Mouse (Mus musculus) CH12.LX (cell line): ENCODE measurements around the gene Tspan32. TPM values are rescaled to one million over a fixed set of nuclear protein-coding genes. Genes with fewer than 3 reads are reported as not detected.
A peak's percentile ranks its signal among the peaks of the same experiment; 100 is the strongest.

ENCODE experiments used
- DNase-seq: peaks from one replicate; pipeline ENCODE4 v3.0.0-alpha.2; 2013; ENCODE audit errors: extremely low read depth
- H3K27ac ChIP-seq: 2 replicates; pipeline ENCODE4 v1.5.1; 2012; ENCODE audit warnings: low read depth, mild to moderate bottlenecking, control low read depth, moderate library complexity; ENCODE audit not compliant: insufficient read depth
- H3K27me3 ChIP-seq: replicated peaks from 2 replicates; pipeline ENCODE3; 2012; ENCODE audit warnings: inconsistent platforms
- H3K36me3 ChIP-seq, 2 experiments: replicated peaks in 1 of 2; 2 replicates each; pipeline versions ENCODE3 to v1.6.1; 2012; ENCODE audit warnings: inconsistent platforms in 1 of 2, low read length in 1 of 2, mild to moderate bottlenecking in 1 of 2, mixed read lengths in 1 of 2, moderate library complexity in 1 of 2; ENCODE audit not compliant: control insufficient read depth in 1 of 2, insufficient read depth in 1 of 2
- H3K4me1 ChIP-seq, 2 experiments: 2 replicates each; pipeline ENCODE4 v1.6.1; 2012; ENCODE audit warnings: inconsistent platforms in 1 of 2, moderate library complexity in 1 of 2; ENCODE audit not compliant: insufficient read depth in 2 of 2, control insufficient read depth in 1 of 2
- H3K4me2 ChIP-seq: 2 replicates; pipeline ENCODE4 v1.6.1; 2012; ENCODE audit warnings: low read depth, mild to moderate bottlenecking, control low read depth; ENCODE audit not compliant: poor library complexity, insufficient read depth, severe bottlenecking
- H3K4me3 ChIP-seq, 3 experiments: fragments of 150-350 bp in 1 of 3; sonication (generic) in 1 of 3; replicated peaks in 1 of 3; 2 replicates each; pipeline versions ENCODE3 to v1.5.1; 2011 to 2012; ENCODE audit warnings: low read depth in 2 of 3, low read length in 2 of 3, mild to moderate bottlenecking in 2 of 3, moderate library complexity in 2 of 3, control low read depth in 1 of 3, improper control_type of control experiment in 1 of 3, inconsistent platforms in 1 of 3, mixed read lengths in 1 of 3; ENCODE audit not compliant: poor library complexity in 1 of 3
- H3K79me2 ChIP-seq: replicated peaks from 2 replicates; pipeline ENCODE4 v1.6.1; 2012; ENCODE audit warnings: mild to moderate bottlenecking, moderate library complexity; ENCODE audit not compliant: control insufficient read depth, poor library complexity, insufficient read depth, severe bottlenecking; ENCODE audit errors: extremely low read depth
- H3K9ac ChIP-seq: 2 replicates; pipeline ENCODE4 v1.6.1; 2012; ENCODE audit warnings: low read depth, mild to moderate bottlenecking, control low read depth, moderate library complexity; ENCODE audit not compliant: insufficient read depth
- H3K9me3 ChIP-seq: replicated peaks from 2 replicates; pipeline ENCODE3; 2012; ENCODE audit warnings: low read length, inconsistent platforms, mixed read lengths
- CHD1 ChIP-seq: IDR thresholded peaks from 2 replicates; pipeline ENCODE4 v1.6.1; 2012; ENCODE audit warnings: low read depth, low read length, improper control_type of control experiment, inconsistent platforms
- CHD2 ChIP-seq: IDR thresholded peaks from 2 replicates; pipeline ENCODE4 v1.6.1; 2011; ENCODE audit warnings: low read length, improper control_type of control experiment
- CTCF ChIP-seq, 2 experiments: IDR thresholded peaks in 1 of 2; conservative IDR thresholded peaks in 1 of 2; 2 replicates each; pipeline ENCODE4 v1.5.1; 2011 to 2012; ENCODE audit warnings: low read depth in 2 of 2, low read length in 2 of 2, improper control_type of control experiment in 1 of 2, inconsistent platforms in 1 of 2, mild to moderate bottlenecking in 1 of 2, moderate library complexity in 1 of 2
- ELF1 ChIP-seq: IDR thresholded peaks from 2 replicates; pipeline ENCODE4 v1.6.1; 2014; ENCODE audit warnings: low read depth, mild to moderate bottlenecking, inconsistent platforms, low read length, improper control_type of control experiment
- EP300 ChIP-seq: IDR thresholded peaks from 2 replicates; pipeline ENCODE4 v1.6.1; 2011; ENCODE audit warnings: low read length, improper control_type of control experiment
- ETS1 ChIP-seq: conservative IDR thresholded peaks from 2 replicates; pipeline ENCODE4 v1.6.1; 2012; ENCODE audit warnings: low read depth, mild to moderate bottlenecking, inconsistent platforms, low read length, improper control_type of control experiment, moderate library complexity
- HCFC1 ChIP-seq: IDR thresholded peaks from 2 replicates; pipeline ENCODE4 v1.6.1; 2012; ENCODE audit warnings: low read depth, mild to moderate bottlenecking, inconsistent platforms, low read length, improper control_type of control experiment
- IRF4 ChIP-seq: IDR thresholded peaks from 2 replicates; pipeline ENCODE4 v1.6.1; 2014; ENCODE audit warnings: low read depth, mild to moderate bottlenecking, inconsistent platforms, low read length, improper control_type of control experiment
- JUN ChIP-seq: IDR thresholded peaks from 2 replicates; pipeline ENCODE4 v1.6.1; 2011; ENCODE audit warnings: low read depth, mild to moderate bottlenecking, low read length, improper control_type of control experiment, moderate library complexity; ENCODE audit not compliant: insufficient read depth
- JUND ChIP-seq: conservative IDR thresholded peaks from 2 replicates; pipeline ENCODE4 v1.6.1; 2011; ENCODE audit warnings: low read depth, low read length, improper control_type of control experiment
- KAT2A ChIP-seq: IDR thresholded peaks from 2 replicates; pipeline ENCODE4 v1.6.1; 2012; ENCODE audit warnings: low read length, improper control_type of control experiment, inconsistent platforms; ENCODE audit not compliant: insufficient replicate concordance
- MAFK ChIP-seq: IDR thresholded peaks from 2 replicates; pipeline ENCODE4 v1.6.1; 2011; ENCODE audit warnings: low read length, improper control_type of control experiment; ENCODE audit not compliant: insufficient replicate concordance
- MAX ChIP-seq: IDR thresholded peaks from 2 replicates; pipeline ENCODE4 v1.6.1; 2011; ENCODE audit warnings: low read length, improper control_type of control experiment
- MAZ ChIP-seq: IDR thresholded peaks from 2 replicates; pipeline ENCODE4 v1.6.1; 2012; ENCODE audit warnings: low read depth, mild to moderate bottlenecking, inconsistent platforms, low read length, improper control_type of control experiment, moderate library complexity
- MEF2A ChIP-seq: IDR thresholded peaks from 2 replicates; pipeline ENCODE4 v1.6.1; 2014; ENCODE audit warnings: low read depth, mild to moderate bottlenecking, inconsistent platforms, low read length, improper control_type of control experiment, borderline replicate concordance
- MXI1 ChIP-seq: IDR thresholded peaks from 2 replicates; pipeline ENCODE4 v1.6.1; 2011; ENCODE audit warnings: mild to moderate bottlenecking, low read depth, low read length, improper control_type of control experiment
- MYC ChIP-seq: IDR thresholded peaks from 2 replicates; pipeline ENCODE4 v1.6.1; 2011; ENCODE audit warnings: low read depth, mild to moderate bottlenecking, improper control_type of control experiment, low read length
- NELFE ChIP-seq: IDR thresholded peaks from 2 replicates; pipeline ENCODE4 v1.6.1; 2011; ENCODE audit warnings: low read depth, low read length, improper control_type of control experiment
- PAX5 ChIP-seq: IDR thresholded peaks from 2 replicates; pipeline ENCODE4 v1.6.1; 2012; ENCODE audit warnings: low read length, inconsistent platforms, mixed read lengths
- POLR2A ChIP-seq: IDR thresholded peaks from 2 replicates; pipeline ENCODE4 v1.6.1; 2011; ENCODE audit warnings: low read depth, mild to moderate bottlenecking, improper control_type of control experiment, low read length
- RCOR1 ChIP-seq: conservative IDR thresholded peaks from 2 replicates; pipeline ENCODE4 v1.6.1; 2012; ENCODE audit warnings: low read depth, mild to moderate bottlenecking, inconsistent platforms, low read length, improper control_type of control experiment
- SIN3A ChIP-seq: IDR thresholded peaks from 2 replicates; pipeline ENCODE4 v1.6.1; 2012; ENCODE audit warnings: low read length, improper control_type of control experiment, inconsistent platforms
- SMC3 ChIP-seq: IDR thresholded peaks from 2 replicates; pipeline ENCODE4 v1.6.1; 2011; ENCODE audit warnings: low read depth, low read length, improper control_type of control experiment
- TCF12 ChIP-seq: IDR thresholded peaks from 2 replicates; pipeline ENCODE4 v1.6.1; 2014; ENCODE audit warnings: low read depth, mild to moderate bottlenecking, inconsistent platforms, low read length, improper control_type of control experiment
- ZC3H11A ChIP-seq: IDR thresholded peaks from 2 replicates; pipeline ENCODE4 v1.6.1; 2012; ENCODE audit warnings: low read depth, mild to moderate bottlenecking, inconsistent platforms, low read length, improper control_type of control experiment
- ZKSCAN1 ChIP-seq: IDR thresholded peaks from 2 replicates; pipeline ENCODE4 v1.6.1; 2012; ENCODE audit warnings: low read depth, inconsistent platforms, low read length, improper control_type of control experiment, borderline replicate concordance
- ZNF384 ChIP-seq: IDR thresholded peaks from 2 replicates; pipeline ENCODE4 v1.6.1; 2012; ENCODE audit warnings: low read depth, low read length, improper control_type of control experiment, inconsistent platforms
- dilution Hi-C: fragments of 300-500 bp; cut with MboI; formaldehyde crosslinking; loops from 2 replicates; pipeline ENCODE4 v1.14.3; 2020; ENCODE audit warnings: low sequenced_read_pairs; ENCODE audit not compliant: extremely low pct_unique_long_range_greater_than_20kb, extremely low pct_ligation_motif_present
- in situ Hi-C: fragments of 300-500 bp; cut with MboI; formaldehyde crosslinking; loops from 3 replicates; pipeline ENCODE4 v1.14.3; 2019; ENCODE audit warnings: low sequenced_read_pairs, low pct_ligation_motif_present, low pct_unique_long_range_greater_than_20kb, mixed read lengths
- polyA plus RNA-seq: library from polyadenylated mRNA; unstranded; fragments of >175 nt; gene quantifications from 2 replicates; pipeline ENCODE4 v1.2.1, GENCODE M21; 2012; ENCODE audit warnings: low read depth; ENCODE audit not compliant: insufficient read length
- total RNA-seq, 2 experiments: library from RNA; depleted of rRNA; stranded (reverse); fragments of 300-350 nt in 1 of 2; fragments of >200 nt in 1 of 2; gene quantifications; 2 replicates each; pipeline ENCODE4 v1.2.3; 2012 to 2014

The Tspan32 gene
- 27.2 and 28.2 TPM in 2 replicates for total RNA-seq (2012; rRNA removed)
- 34.5 and 40.5 TPM in 2 replicates for total RNA-seq (2014; rRNA removed)
- 28.6 and 29.9 TPM in 2 replicates for polyA plus RNA-seq

- Histone ChIP-seq H3K4me2 (peak within 1 kb of the TSS; percentile 79), H3K79me2 (peaks cover 21% of the 10 kb centered on the region), H3K9ac (peak within 1 kb of the TSS; percentile 72), H3K36me3 (peaks cover 0 to 9% of the 10 kb centered on the region in 2 experiments), H3K27me3 (no peaks in the 10 kb centered on the region), H3K4me3 (peak within 1 kb of the TSS; percentile 59 to 81 (median 74)), H3K9me3 (no peaks in the 10 kb centered on the region), H3K4me1 (peaks cover 19 to 42% of the 10 kb centered on the region in 2 experiments), H3K27ac (peak within 1 kb of the TSS; percentile 82)
- peak; percentile 87 for DNase-seq
- in situ Hi-C loops = loop anchor here (5.0 to 25.0 kb wide), 2 partner anchors 62 to 543 kb away; partner anchors contain the start of genes Lsp1 and Tssc4
- TF ChIP-seq MEF2A (peak; percentile 60; the same call in 1 of the 2 replicates), EP300 (0 out of 2 replicates have a peak, but pooled peaks have one; percentile 4), KAT2A (no peak), ETS1 (peak; percentile 26; the same call in 1 of the 2 replicates), IRF4 (peak; percentile 60), POLR2A (peak; percentile 66), JUND (no peak), ZNF384 (no peak), SMC3 (0 out of 2 replicates have a peak, but pooled peaks have one; percentile 6), MYC (0 out of 2 replicates have a peak, but pooled peaks have one; percentile 15), TCF12 (peak; percentile 55), NELFE (peak; percentile 57), CTCF (conservative IDR thresholded peaks at IDR 0.05 in 1 of 2, IDR thresholded peaks at IDR 0.05 in 1 of 2; ENCODE audit: low read depth in 2 of 2, low read length in 2 of 2) (0 out of 4 replicates have a peak, but pooled peaks of 1 of the 2 experiments have one; percentile 5), MXI1 (peak; percentile 98), JUN (no peak), ZKSCAN1 (no peak), MAFK (peak; percentile 38; the same call in 1 of the 2 replicates), ELF1 (0 out of 2 replicates have a peak, but pooled peaks have one; percentile 41), ZC3H11A (no peak), CHD1 (peak; percentile 23; the same call in 1 of the 2 replicates), PAX5 (no peak), CHD2 (no peak), RCOR1 (peak; percentile 59; the same call in 1 of the 2 replicates), MAZ (peak; percentile 90), MAX (peak; percentile 24; the same call in 1 of the 2 replicates), SIN3A (peak; percentile 67; the same call in 1 of the 2 replicates), HCFC1 (peak; percentile 43; the same call in 1 of the 2 replicates)
- dilution Hi-C loops = no loop called here
Observed at GRCm38 (mm10) chr7:143004727-143005343, at the start of gene Tspan32. Gene Tspan32, plus strand, starts transcription at chr7:143005046.
